Mouse (Mus musculus) right cerebral cortex, postnatal 10 days (tissue): Measurements from ENCODE around the gene Anapc16.

Experiments
- DNase-seq, 2 experiments: peaks; one replicate each; pipeline ENCODE4 v3.0.0; 2021; ENCODE audit warnings: low spot score in 2 of 2

Gene Anapc16

DNA sequence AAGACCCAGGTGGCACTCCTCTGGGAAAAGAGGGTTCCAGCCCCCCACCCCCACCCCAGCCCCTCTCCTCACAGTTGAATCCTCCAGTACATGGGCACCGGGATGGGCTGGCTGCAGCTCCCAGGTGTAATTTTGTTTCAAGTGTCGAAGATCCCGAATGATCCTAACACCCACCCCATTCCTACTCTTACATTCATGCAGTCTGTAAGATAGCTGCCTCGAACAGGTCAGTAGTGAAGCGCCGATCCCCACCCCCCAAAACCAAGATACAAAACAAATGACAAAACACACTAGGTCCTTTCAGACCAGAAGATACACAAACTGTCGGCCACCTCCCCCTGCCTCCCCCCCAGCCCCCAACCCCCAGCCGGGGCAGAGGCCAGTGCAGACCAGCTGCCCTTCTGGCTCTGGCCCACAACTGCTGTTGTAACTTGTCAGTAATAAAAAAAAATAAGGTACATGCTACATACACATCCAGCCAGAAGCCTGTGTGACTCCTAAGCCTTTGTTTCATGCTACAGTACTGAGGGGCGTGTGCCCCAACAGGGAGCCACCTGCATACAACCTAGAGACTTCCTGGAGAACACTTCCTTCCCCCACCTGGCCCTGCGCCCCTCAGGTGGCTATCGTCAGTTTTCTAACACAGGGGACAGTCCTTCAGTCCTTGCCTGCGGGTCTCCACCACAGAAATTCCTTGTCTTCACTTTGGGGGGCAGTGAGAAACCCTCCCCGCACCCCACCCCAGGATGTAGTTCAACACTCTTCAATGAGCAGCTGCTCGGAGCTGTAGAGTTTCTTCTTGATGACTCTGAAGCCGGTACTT is 52.9 kb downstream of the Anapc16 start:
- no peak for DNase-seq

DNA sequence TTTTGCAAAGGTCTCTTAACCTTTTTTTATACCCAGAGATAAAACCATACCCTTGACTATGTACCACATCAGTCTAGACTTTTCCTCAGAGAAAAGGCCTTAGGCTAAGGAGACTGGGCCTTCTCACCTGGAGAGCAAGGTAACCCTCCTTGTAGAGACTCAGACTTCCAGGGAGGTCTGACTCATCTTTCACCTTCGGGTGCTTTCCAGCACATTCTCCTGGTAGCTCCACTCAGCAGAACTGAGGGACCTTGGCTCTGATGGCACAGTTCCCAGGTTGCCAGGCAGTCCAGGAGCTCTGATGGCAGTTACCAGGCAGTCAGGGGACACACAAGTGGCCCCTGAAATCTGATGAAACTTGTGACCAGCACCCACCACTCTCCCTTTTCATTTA is 53.7 kb downstream of the Anapc16 start:
- no peak for DNase-seq

DNA sequence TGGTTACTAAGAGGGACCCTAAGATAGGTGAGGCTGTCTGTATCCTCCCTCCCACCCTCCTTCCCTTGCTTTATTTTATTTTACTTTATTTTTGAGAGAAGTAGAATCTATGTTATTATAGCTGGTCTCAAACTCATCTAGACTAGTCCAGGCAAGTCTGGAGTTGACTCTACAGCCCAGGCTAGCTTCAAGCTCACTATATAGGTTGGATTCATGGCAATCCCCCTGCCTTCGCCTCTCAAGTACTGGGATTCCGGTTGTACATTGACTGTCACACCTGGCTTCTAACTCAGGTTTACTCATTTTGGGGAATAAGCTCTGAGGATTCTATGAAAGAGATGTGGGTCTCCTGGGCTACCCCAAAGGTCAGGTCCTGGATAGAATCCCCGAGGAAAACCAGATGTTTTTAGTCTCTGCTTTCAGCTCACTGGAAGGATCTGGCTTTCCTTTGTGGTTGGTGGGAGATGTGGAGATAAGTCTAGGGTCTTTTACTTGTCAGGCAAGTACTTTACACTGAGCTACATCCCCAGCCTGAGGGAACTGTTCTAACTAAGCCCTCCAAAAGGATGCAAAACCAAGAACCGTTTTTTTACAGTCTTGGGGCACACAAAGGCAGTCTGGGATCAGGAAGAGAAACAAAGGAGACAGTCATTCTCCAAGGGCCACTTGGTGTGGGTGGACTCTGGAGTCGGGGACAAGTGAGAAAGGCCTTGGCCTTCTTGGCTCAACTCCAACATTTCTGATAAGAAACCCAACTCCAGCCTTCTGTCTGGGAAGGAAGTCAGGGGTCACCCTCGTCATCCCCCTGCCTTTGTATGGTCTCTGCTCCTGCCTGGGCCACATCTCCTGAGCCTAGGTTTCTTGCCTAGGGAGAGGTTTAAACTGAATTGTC is 54.3 kb downstream of the Anapc16 start:
- no peak for DNase-seq

DNA sequence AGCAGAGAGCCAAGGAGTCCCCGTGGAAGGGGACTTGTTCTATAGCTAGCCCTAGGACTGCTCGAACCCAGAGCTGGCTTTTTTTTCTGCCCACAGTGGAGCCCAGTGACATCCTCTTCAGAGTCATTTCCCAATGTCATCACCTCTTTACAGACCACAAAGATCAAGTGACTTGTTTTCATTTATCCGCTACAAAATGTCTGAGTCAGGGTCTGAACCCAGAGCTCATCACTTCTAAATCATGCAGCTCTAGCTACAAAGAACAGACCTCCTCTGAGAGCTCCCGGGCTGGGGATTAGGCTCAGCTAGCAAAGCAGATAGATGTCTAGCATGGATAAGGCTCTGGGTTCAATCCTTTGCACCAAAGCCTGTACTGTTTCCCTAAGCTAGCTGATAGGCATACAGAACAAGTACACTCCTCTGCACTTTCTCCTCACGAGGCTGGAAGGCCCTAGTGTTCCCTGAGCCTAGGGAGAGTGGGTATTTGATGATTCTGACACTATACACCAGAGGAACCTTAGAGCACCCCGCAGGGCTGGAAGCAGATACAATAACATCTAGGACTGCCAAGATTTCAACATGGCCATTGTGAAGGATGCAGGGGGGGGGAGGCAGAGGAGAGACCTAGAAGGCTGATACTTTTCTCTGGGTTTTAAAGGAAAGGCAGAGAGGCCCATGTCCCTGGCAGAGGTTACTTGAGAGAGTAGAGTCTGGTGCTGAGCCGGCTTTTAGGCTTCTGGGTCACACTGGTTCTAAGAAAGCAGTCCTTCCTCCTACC is 55.5 kb downstream of the Anapc16 start:
- DNase-seq = no peak

DNA sequence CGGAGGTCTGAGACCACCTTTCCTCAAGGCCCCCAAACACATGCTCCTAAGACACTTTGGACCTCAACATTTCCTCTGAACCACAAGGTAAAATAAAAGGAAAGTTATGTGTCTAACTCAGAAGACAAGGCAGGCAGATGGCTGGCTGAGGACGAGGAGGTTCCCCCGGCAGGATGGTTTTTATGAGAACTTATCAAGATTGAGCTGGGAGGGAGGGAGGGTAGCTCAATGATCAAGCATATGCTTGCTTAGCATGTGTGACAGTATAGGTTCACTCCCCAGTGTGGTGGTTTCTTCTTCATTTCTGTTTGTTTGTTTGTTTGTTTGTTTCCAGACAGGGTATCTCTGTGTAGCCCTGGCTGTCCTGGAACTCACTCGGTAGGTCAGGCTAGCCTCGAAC is 56.6 kb downstream of the Anapc16 start:
- DNase-seq = no peak

DNA sequence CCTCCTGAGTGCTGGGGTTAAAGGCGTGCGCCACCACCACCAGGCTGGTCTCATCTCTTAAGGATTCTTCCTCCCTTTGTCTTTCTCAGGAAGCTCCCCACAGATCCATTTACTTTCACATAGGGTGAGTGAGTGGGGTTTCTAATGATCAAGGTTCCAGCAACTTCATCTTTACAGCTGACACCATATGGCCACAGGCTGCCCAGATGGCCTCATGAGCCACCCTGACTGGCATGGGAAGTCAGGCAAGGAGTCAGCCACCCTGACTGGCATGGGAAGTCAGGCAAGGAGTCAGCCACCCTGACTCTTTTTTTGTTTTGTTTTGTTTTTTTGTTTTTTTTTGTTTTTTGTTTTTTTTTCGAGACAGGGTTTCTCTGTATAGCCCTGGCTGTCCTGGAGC is 57.5 kb downstream of the Anapc16 start:
- DNase-seq = no peak

DNA sequence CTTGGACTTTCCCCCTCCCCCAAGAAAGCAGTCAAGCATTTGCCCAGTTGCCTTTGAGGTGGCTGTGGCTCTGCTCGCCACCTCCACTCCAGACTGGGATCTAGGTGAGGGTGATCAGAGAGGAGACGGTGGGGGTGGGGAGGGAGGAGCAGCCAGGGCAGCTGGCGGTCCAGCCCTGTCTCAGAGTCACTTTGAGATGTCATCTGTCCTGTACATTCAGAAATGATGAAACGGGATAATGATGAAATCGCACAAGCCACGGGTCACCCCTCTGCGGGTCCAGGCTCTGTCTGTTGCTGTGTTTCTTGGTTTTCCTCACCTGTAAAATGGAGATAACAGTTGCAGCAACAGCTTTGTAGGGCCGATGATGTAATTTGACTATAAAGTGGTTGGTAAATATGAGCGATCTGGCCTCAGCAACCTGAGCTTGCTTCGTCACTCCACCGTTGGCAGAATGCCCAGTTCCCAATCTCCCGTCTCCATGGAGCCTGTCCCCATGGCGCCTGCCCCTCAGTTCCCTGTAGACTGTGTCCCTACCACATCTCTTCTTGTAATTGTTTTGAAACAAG is 59.4 kb downstream of the Anapc16 start:
- peak; percentile 90 to 91 for DNase-seq

DNA sequence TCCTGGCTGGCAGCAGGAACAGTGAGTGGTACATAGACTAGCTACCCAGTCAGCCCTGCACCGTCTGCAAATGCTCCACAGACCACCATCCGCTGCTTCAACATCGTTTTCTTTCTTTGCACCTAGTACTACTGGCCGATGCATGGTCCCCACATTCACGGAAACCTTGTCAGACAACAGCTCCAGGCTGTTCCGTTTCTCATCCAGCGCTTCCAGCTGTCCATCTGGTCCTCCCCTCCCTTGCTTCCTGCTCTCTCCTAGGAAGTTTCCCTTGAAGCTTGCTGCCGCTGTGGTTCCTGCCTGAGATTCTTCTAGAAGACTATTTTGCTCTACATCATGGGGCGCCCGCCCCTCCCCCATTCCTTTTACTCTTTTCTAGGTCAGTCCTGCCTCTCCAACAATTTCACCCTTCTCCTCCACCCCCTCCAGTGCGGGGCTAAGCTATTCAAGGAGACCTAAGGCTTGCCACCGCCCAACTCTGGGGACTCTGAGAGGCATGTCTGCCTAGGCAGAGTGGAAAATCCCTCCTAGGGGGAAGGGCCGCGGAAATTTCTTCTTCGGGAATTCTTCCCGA is 60.0 kb downstream of the Anapc16 start:
- peak; percentile 81 to 90 for DNase-seq

DNA sequence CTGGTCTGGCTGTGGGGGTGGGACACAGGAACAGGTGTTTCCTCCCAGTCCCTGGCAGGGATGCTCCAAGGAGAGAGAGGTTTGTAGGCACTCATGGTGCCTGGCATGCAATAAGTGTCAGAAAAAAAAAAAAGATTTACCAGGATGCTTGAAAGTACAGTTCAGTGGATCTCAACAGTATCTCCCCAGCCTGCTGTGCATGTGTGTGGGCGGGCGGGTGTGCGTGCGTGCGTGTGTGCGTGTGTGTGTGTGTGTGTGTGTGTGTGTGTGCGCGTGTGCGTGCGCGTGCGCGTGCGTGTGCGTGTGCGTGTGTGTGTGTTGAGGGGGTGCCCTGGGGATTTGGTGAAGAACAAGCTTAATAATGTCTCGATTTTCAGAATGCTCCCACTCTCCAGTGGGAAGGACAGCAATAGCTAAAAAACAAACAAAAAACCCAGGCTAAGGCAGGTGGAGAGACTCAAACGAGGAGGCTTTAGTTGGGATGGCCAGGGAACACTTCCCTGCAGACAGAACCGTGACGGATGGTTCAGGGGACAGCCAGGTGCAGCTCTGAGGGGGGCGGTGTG is 60.6 kb downstream of the Anapc16 start:
- peak in 1 of 2 experiments; percentile 63 for DNase-seq

DNA sequence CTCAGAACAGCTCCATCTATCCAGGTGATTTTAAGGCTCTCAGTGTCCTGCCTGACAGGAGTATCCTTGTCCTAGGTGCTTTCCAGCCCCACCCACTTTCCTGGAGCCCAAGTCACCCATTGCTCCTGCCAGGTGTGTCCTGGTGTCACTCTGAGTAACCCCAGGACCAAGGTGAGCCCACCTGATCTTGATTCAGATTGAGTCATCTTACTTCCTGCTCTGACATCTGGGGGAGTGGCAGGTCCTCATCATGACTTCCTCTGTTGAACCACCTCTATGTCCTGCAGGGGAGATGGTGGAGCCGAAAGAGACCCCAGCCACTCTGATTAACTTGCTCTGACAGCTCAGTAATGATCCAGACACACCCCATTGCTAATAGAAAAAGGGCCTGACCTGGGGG is 63.9 kb downstream of the Anapc16 start:
- no peak for DNase-seq

DNA sequence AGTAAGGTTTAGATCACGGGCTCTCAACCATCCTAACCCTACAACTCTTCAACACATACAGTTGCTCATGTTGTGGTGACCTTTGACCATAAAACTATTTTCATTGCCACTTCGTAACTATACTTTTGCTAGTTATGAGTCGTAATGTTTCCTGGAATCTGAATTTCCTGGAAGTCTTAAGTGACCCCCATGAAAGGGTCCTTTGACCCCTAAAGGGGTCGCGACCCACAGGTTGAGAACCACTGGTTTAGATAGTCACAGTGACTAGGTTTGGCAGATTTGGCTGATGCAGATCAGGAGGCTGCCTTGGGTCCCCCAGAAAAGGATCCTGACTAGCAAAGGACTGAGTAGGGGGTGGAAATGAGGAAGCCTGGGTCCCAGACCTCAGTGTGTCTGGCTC is 64.3 kb downstream of the Anapc16 start:
- no peak for DNase-seq
